Mouse (Mus musculus) layer of hippocampus, adult 18-20 months (tissue): ENCODE measurements around the gene Ms4a2. TPM values are rescaled to one million over a fixed set of nuclear protein-coding genes. Genes with fewer than 3 reads are reported as not detected.

ENCODE experiments used
- DNase-seq, 2 experiments: peaks; one replicate each; pipeline ENCODE4 v3.0.0; 2022; ENCODE audit warnings: low spot score in 2 of 2
- total RNA-seq, 2 experiments: library from RNA; stranded (reverse); gene quantifications; 2 replicates each; pipeline ENCODE4 v1.2.3; 2021

The Ms4a2 gene
- total RNA-seq, 2 experiments from 2014 or later, result not detected

DNA sequence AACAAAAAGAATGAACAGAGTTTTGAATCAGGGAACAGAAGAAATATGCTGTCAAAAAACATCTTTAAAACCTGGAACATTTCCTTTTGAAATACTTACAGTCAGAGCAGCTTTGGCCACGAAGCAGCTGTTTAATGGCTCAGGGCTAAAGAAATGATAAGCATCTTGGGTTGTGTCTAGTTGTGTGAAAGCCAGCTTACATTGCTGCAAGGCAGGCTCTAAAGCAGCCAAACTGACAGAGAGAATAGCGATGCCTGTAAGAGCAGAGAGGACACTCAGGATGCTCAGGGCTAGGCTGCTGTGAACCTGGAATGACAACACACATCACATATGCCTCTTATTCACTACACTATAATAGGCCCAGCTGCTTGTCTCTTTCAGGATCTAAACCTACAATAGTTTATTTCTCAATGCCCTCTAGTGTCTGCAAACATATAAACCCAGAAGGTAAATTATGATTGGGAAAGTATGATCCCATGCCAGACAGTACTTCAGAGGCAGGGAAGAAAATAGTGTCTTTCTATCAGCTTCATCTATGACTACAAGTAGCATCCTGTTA, 33.5 kb downstream of the Ms4a2 start:
- DNase-seq, result no peak

DNA sequence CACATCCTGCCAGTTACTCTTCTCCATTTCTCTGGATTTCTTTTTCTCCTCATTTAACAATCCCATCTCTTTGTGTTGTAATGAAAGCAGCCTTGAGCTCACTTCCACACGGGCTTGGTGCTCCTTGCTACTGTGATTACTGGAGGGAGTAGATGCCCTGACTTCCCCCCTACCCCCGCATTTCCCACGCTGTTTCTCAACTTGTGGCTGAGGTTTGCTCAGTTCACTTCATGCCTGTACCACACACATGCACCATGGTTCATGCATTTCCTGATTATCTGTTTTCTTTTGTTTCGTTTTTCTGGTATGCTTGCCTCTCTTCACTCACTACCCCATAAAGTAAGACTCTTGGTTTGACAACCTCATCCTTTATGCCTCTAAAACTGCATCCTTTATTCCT, 34.3 kb downstream of the Ms4a2 start:
- no peak for DNase-seq

DNA sequence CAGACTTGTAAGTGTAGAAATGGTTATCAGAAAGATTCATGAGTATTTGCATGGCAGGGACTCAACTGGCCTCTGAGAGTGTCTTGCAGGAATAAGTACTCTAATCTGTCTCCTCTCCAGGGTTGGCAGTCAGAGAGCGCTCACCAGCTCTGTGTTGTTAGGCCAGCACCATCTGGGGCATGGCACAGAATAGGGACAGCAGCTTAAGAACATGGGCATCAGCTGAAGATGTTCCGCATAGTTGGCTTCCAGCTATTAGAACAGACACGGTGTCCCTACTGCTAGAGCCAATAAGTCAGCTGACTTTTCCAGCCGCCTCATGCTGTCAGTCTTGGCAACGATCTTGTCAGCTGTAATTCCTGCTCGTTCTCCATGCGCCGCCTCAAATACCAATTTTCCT, 48.6 kb downstream of the Ms4a2 start:
- no peak for DNase-seq

Other genes with a start within 250 kb of the Ms4a2 start
- gene Ms4a4a, start 248.2 kb downstream of the Ms4a2 start, total RNA-seq, result 1 to 10 TPM in 1 of 2 experiments, under 1 TPM in 1; 0.52 to 1.1 TPM
- gene Ms4a4c, start 218.9 kb downstream of the Ms4a2 start, total RNA-seq, result not detected
- gene Ms4a4b, start 180.2 kb downstream of the Ms4a2 start, total RNA-seq, result not detected
- gene Ms4a6c, start 154.4 kb downstream of the Ms4a2 start, total RNA-seq, result 1 to 10 TPM; 1.3 to 1.8 TPM
- gene Gm8369, start 137.8 kb downstream of the Ms4a2 start, total RNA-seq, result under 1 TPM in 1 of 2 experiments, not detected in 1; 0.20 TPM
- 1 to 10 TPM; 1.2 to 2.1 TPM for gene Ms4a6b, start 107.2 kb downstream of the Ms4a2 start, total RNA-seq
- not detected for gene Ms4a4d, start 86.9 kb downstream of the Ms4a2 start, total RNA-seq
- 1 to 10 TPM; 1.4 TPM for gene Ms4a6d, start 18.9 kb downstream of the Ms4a2 start, total RNA-seq
- not detected for gene Ms4a3, start 17.1 kb upstream of the Ms4a2 start, total RNA-seq
- not detected for gene Oosp2, start 36.8 kb upstream of the Ms4a2 start, total RNA-seq
- not detected for gene Oosp1, start 67.4 kb upstream of the Ms4a2 start, total RNA-seq
- not detected for gene Oosp3, start 73.3 kb upstream of the Ms4a2 start, total RNA-seq
- gene Gif, start 123.8 kb upstream of the Ms4a2 start, total RNA-seq, result not detected
- gene Mrpl16, start 146.7 kb upstream of the Ms4a2 start, total RNA-seq, result 10 to 100 TPM; 35.3 to 36.1 TPM
- 10 to 100 TPM; 28.2 to 30.0 TPM for gene Stx3, start 195.7 kb upstream of the Ms4a2 start, total RNA-seq
- not detected for gene Olfr1417, start 215.5 kb upstream of the Ms4a2 start, total RNA-seq
- gene Olfr1418, start 237.3 kb upstream of the Ms4a2 start, total RNA-seq, result not detected